Mouse (Mus musculus) midbrain, embryonic 10.5 days (tissue): ENCODE measurements at regions not wholly inside any gene's neighbourhood (a gene's known extent, or its start where the extent isn't known, plus 50 kb on each side); places are given as distances from the start of the nearest gene placed in this dataset.

Source experiments
- DNase-seq: peaks from one replicate; pipeline ENCODE4 v3.0.0-alpha.2; 2017; ENCODE audit warnings: low spot score
- H3K27ac ChIP-seq: fragments of 300-500 bp; sonication (generic); replicated peaks from 2 replicates; pipeline ENCODE4 v1.5.1; 2016; ENCODE audit warnings: mild to moderate bottlenecking
- H3K27me3 ChIP-seq: fragments of 300-500 bp; sonication (generic); 2 replicates; pipeline ENCODE4 v1.6.1; 2016; ENCODE audit warnings: low read depth, mild to moderate bottlenecking; ENCODE audit not compliant: poor library complexity, severe bottlenecking
- H3K36me3 ChIP-seq: fragments of 300-500 bp; sonication (generic); 2 replicates; pipeline ENCODE4 v1.6.1; 2016; ENCODE audit warnings: mild to moderate bottlenecking, moderate library complexity
- H3K4me1 ChIP-seq: fragments of 300-500 bp; sonication (generic); 2 replicates; pipeline ENCODE4 v1.6.1; 2016
- H3K4me3 ChIP-seq: fragments of 300-500 bp; sonication (generic); 2 replicates; pipeline ENCODE4 v1.5.1; 2016; ENCODE audit warnings: mild to moderate bottlenecking, moderate library complexity
- H3K9me3 ChIP-seq: fragments of 300-500 bp; sonication (generic); replicated peaks from 2 replicates; pipeline ENCODE4 v1.6.1; 2016; ENCODE audit warnings: mild to moderate bottlenecking
- WGBS: fragments of 180-500 bp; shearing (Covaris S2); methylation state at CpG from one replicate; pipeline ENCODE4 v1.1.7; 2016; 5-methylcytosine and 5-hydroxymethylcytosine counted together

DNA sequence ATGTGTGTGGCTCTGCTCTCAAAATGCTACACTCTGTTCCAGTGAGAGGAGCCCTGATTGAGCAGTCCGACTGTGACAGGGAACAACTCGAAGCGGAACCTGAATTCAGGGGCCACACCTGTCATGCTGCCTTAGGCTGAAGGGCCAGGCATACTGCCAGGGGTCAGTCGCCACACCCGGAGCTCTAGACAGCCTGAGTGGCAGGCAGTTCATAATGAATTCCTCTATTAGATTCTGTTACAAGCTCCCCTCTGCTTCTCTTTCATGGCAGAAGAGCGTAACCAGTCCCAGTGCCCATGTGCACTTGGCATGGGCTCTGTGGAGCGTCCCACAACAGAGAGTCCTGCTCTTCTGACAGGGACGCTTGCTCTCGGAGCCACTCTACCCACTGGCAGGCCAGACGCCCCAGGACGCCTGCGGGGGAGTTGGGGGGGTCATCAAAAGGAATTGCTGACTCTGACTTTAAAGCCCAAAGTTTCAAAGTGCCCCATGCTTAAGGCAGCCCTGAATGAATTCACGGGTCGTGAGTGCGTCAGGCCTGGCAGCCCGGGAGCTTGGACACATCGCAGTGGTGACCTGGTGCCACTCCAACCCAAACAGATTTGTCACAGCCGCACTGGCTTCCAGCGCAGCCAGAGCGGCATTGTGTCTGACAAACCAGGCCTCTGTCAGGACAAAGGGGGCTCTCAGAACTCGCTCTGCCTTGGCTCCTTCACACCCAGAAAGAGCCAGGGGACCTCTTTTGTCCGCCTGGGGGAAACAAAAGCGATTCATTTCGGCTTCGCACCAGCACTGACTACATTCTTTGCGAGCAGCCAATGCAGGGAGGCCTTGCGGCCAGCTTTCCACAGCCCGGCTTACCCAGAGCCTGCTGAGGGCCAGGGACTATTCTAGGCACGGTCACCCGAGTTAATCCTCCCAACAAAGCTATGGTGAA, 144.1 kb downstream of the Nufip1 start:
- H3K36me3 ChIP-seq: no peaks in the 10 kb centered on the region
- peaks cover 82% of the 10 kb centered on the region for H3K4me1 ChIP-seq
- H3K27ac ChIP-seq: peak overlapping the region; percentile 95
- DNase-seq: peak; percentile 94
- WGBS: 12% methylated on average over 30 of the region's 30 CpGs
- peak overlapping the region; percentile 38 for H3K4me3 ChIP-seq
- H3K27me3 ChIP-seq: 0 out of 2 replicates have a peak, but pooled peaks cover 4% of the 10 kb centered on the region
- H3K9me3 ChIP-seq: no peaks in the 10 kb centered on the region

DNA sequence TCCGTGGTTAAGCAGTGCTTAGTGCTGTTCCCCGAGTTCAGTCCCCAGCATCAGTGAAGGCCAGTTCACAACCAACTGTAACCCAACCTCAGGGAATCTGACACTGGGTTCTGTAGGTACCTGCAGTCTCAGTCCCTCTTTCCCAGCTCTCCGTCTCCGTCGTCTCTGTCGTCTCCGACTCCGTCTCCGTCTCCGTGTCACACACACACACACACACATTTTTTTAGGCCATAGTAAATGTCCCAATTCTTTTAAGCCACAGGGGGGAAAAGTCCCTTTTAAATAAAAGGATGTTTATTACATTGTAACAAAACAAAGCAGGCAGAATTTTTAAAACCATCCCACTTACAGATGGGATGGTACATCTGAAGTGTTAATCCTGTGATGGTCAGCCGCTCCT, 145.3 kb downstream of the Nufip1 start:
- 0 out of 2 replicates have a peak, but pooled peaks cover 4% of the 10 kb centered on the region for H3K27me3 ChIP-seq

DNA sequence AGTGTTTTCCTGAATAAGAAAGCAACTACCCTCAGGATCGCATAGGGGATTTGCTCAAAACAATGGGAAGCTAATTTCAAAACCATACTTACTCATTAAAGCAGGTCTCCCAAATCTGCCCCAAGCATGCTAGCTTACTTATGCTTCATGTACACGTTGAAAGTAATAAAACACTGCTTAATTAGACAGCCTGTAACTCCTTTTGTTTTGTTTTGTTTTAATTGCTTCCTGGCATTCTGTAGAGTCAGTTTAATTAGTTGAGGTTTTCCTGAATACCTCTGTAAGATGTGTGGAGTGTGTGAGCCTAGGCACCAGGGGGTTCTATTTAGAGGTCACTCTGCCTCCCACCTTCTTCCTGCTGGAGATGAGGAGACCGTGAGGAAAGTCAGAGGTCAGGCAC, 147.9 kb downstream of the Nufip1 start:
- Histone ChIP-seq H3K36me3 (no peaks in the 10 kb centered on the region), H3K27me3 (no peaks in the 10 kb centered on the region), H3K9me3 (no peaks in the 10 kb centered on the region), H3K4me1 (peaks cover 72% of the 10 kb centered on the region), H3K27ac (peak overlapping the region; percentile 34), H3K4me3 (no peak overlapping the region)
- no peak for DNase-seq
- WGBS: 10% methylated on average over 3 of the region's 3 CpGs

More for the DNA sequence above, 145.3 kb downstream of the Nufip1 start:
- Histone ChIP-seq H3K9me3 (no peaks in the 10 kb centered on the region), H3K4me3 (peak overlapping the region; percentile 9; the same call in 1 of the 2 replicates), H3K27ac (peak overlapping the region; percentile 95), H3K4me1 (peaks cover 89% of the 10 kb centered on the region), H3K36me3 (no peaks in the 10 kb centered on the region)
- no peak for DNase-seq
- WGBS: 57% methylated on average over 11 of the region's 11 CpGs

DNA sequence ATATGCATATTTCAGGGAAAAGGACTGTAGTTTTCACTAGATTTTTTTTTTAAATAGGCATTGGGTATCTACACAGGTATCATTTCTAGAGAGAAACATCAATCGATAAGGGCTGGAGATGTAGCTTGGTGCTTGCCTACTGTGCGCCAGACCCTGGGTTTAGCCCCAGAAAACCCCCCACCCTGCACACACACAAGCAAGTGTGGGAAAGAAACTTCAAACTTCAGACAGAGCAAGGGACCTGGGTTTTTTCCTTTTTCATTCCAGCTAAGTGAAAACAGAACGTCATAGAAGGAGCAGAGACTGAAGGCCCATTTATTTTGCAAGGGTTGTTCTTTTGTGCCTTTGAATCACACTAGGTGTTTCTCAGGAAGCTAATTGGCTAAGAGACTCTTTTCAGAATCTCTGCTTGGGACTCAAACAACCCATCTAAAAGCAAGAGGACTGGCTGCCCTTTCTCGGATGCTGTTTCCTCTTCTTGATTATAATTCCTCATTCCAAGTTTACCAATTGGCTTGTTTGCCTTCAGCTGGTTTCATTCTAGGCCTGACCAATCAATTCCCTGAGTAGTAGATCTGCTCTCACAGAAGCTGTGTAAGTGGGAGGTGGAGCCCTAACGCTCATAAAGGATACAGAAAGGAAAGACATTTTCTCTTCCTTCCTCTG, 150.1 kb downstream of the Nufip1 start:
- H3K4me3 ChIP-seq: no peak overlapping the region
- no peak for DNase-seq
- no peaks in the 10 kb centered on the region for H3K9me3 ChIP-seq
- H3K27ac ChIP-seq: peak overlapping the region; percentile 14; the same call in 1 of the 2 replicates
- 72% methylated on average over 5 of the region's 5 CpGs for WGBS
- H3K27me3 ChIP-seq: no peaks in the 10 kb centered on the region
- no peaks in the 10 kb centered on the region for H3K36me3 ChIP-seq
- peaks cover 50% of the 10 kb centered on the region for H3K4me1 ChIP-seq

DNA sequence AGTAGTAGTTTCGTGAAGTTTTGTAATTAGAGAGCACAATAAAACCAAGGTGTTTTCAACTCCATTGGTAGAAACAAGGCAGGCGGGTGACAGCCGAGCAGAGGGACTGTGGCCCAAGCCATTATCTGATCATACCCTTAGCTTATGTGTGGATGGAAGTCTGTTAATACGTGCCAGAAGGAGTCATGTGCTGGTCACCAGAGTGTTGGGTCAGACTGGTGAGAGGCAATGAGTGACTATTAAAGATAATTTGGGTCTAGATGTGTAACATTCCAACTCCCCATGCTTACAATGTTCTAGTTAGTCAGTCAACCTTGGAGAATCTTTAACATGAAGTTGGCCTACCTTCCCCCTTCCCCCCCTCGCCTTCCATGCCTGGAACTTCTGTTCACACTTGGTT, 151.1 kb upstream of the Tsc22d1 start:
- Histone ChIP-seq H3K27me3 (no peaks in the 10 kb centered on the region), H3K4me3 (no peak overlapping the region), H3K36me3 (no peaks in the 10 kb centered on the region), H3K4me1 (peaks cover 30% of the 10 kb centered on the region), H3K9me3 (peaks cover 6% of the 10 kb centered on the region; the same call in 1 of the 2 replicates), H3K27ac (no peak overlapping the region; the same call in 1 of the 2 replicates)
- WGBS: 90% methylated on average over 5 of the region's 5 CpGs
- DNase-seq: no peak

DNA sequence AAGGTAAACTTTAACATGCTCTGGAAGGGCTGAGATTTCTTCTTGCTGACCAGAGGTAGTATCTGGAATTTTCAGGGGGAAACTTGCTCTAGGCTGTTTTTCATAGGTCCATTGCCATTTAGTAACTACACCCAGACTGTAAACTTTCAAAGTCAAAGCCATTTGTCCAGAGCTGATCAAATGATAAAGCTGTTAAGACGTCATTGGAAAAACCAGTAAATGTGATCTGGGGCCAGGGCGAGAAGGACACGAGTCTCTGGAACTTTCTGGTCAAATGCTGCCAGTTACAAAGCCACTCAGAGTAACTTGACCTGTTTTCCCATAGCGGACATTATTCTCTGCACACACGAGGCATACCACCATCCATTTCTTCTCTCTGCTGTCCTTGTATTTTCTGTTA, 148.9 kb upstream of the Tsc22d1 start:
- no peak overlapping the region for H3K4me3 ChIP-seq

DNA sequence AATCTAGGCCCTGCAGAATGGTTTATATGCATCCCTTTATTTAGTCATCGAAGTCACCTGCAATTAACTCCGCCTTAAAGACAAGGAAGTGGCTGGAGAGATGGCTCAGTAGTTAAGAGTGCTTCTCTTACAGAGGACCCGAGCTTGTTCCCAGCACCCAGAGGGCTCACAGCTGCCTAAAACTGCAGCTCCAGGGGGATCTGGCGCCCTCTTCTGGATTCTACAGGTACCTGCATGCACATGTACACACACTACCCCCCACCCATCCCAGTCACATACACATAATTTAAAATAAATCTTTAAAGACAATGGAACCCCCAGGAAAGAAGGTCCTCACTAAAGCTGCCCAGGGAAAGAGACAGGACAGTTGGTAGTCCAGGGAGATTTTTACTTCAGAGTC, 148.5 kb upstream of the Tsc22d1 start:
- H3K4me1 ChIP-seq: peaks cover 15% of the 10 kb centered on the region
- H3K4me3 ChIP-seq: no peak overlapping the region
- H3K27ac ChIP-seq: no peak overlapping the region
- DNase-seq: no peak
- peaks cover 6% of the 10 kb centered on the region; the same call in 1 of the 2 replicates for H3K9me3 ChIP-seq
- no peaks in the 10 kb centered on the region for H3K36me3 ChIP-seq
- 81% methylated on average over 4 of the region's 4 CpGs for WGBS
- H3K27me3 ChIP-seq: no peaks in the 10 kb centered on the region

More for the DNA sequence above, 148.9 kb upstream of the Tsc22d1 start:
- Histone ChIP-seq H3K27me3 (no peaks in the 10 kb centered on the region), H3K9me3 (peaks cover 6% of the 10 kb centered on the region; the same call in 1 of the 2 replicates), H3K36me3 (no peaks in the 10 kb centered on the region), H3K4me1 (peaks cover 16% of the 10 kb centered on the region), H3K27ac (no peak overlapping the region)
- no peak for DNase-seq
- 94% methylated on average over 5 of the region's 5 CpGs for WGBS

DNA sequence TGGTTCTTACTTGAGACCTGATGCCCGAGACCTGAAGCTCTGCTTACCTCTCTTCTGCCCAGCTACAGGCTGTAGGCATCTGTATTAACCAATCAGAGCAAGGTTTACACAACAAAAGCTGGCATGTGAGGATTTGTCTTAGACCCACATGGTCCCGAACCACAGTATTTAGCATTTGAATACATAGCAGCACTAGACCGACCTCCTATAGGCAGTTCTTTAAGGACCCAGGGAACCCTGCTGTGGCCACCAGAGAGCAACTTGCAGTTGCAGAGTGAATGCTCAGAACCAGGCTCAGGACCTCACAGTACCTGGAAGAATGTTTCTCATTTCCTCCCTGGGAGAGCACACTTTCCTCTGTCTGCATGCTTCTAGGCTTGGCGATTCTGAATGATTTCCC, 147.7 kb upstream of the Tsc22d1 start:
- no peak for DNase-seq
- H3K27ac ChIP-seq: peak overlapping the region; percentile 69
- 12% methylated on average over 4 of the region's 4 CpGs for WGBS

DNA sequence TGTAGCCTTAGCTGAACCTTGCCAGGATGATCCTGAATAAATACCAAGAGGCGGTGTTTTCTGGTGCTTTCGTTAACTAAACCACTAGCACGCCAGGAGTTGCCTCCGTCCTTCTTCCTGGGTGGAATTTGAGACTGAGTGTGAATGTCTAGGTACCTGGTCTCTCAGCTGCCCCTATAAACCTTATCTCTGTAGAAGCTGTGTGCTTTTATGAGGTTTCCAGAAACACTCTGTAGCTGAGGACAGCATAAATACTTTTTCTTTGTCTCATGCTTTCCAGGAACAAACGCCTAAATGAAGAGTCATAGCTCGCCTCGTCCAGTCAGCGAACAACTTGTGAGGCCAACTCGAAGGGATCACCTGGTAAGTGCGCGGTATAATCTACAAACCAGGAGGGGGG, 143.6 kb upstream of the Tsc22d1 start:
- no peak overlapping the region for H3K4me3 ChIP-seq
- H3K36me3 ChIP-seq: no peaks in the 10 kb centered on the region
- no peak overlapping the region for H3K27ac ChIP-seq
- DNase-seq: no peak
- peaks cover 22% of the 10 kb centered on the region for H3K4me1 ChIP-seq
- whole genome bisulfite sequencing: 88% methylated on average over 11 of the region's 11 CpGs
- H3K9me3 ChIP-seq: peaks cover 2% of the 10 kb centered on the region; the same call in 1 of the 2 replicates
- H3K27me3 ChIP-seq: no peaks in the 10 kb centered on the region

More for the DNA sequence above, 147.7 kb upstream of the Tsc22d1 start:
- peaks cover 14% of the 10 kb centered on the region for H3K4me1 ChIP-seq
- H3K4me3 ChIP-seq: no peak overlapping the region
- no peaks in the 10 kb centered on the region for H3K27me3 ChIP-seq
- peaks cover 6% of the 10 kb centered on the region; the same call in 1 of the 2 replicates for H3K9me3 ChIP-seq
- H3K36me3 ChIP-seq: no peaks in the 10 kb centered on the region

DNA sequence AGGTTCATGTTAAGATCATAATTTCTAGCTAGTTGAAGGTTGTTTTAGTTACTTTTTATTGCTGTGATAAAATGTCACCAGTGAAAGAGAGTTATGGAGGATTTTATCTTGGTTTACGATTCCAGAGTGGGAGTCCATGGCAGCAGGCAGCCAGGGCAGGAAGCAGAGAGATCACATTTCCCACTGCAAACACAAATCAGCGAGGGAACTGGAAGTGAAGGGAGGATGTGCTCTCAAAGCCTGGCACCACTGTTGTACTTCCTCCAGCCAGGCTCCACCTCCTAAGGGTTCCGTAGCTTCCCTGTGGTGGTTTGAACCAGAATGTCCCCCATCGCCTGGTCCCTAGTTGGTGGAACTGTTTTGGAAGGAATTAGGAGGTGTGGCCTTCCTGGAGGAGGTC, 141.9 kb upstream of the Tsc22d1 start:
- Histone ChIP-seq H3K9me3 (no peaks in the 10 kb centered on the region), H3K4me3 (no peak overlapping the region), H3K27ac (no peak overlapping the region), H3K4me1 (peaks cover 19% of the 10 kb centered on the region; the same call in 1 of the 2 replicates), H3K36me3 (no peaks in the 10 kb centered on the region), H3K27me3 (no peaks in the 10 kb centered on the region)
- DNase-seq: no peak
- 81% methylated on average over 4 of the region's 4 CpGs for WGBS

DNA sequence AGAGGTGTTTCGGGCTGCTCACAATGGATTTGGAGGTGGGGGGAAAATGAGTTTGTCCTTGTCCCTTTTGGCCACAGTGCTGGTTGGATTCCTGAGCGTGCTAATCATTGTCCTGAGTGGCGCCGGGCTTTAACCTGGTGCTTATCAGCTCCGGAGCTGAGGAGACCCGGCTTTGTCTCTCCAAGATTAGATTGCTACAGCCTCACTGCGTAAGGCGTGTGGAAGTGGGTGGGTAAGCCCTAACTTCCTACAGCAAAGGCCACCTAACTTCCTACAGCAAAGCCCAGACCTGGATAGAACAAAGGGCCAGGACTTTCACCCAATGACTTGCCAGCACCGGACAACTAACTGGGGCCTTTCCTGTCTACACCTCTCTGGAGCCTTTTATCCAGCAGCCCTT, 138.1 kb upstream of the Tsc22d1 start:
- H3K27ac ChIP-seq: no peak overlapping the region
- DNase-seq: no peak
- H3K9me3 ChIP-seq: peaks cover 5% of the 10 kb centered on the region; the same call in 1 of the 2 replicates
- H3K4me3 ChIP-seq: no peak overlapping the region
- H3K36me3 ChIP-seq: no peaks in the 10 kb centered on the region
- WGBS: 85% methylated on average over 9 of the region's 9 CpGs
- peaks cover 21% of the 10 kb centered on the region for H3K4me1 ChIP-seq
- no peaks in the 10 kb centered on the region for H3K27me3 ChIP-seq

DNA sequence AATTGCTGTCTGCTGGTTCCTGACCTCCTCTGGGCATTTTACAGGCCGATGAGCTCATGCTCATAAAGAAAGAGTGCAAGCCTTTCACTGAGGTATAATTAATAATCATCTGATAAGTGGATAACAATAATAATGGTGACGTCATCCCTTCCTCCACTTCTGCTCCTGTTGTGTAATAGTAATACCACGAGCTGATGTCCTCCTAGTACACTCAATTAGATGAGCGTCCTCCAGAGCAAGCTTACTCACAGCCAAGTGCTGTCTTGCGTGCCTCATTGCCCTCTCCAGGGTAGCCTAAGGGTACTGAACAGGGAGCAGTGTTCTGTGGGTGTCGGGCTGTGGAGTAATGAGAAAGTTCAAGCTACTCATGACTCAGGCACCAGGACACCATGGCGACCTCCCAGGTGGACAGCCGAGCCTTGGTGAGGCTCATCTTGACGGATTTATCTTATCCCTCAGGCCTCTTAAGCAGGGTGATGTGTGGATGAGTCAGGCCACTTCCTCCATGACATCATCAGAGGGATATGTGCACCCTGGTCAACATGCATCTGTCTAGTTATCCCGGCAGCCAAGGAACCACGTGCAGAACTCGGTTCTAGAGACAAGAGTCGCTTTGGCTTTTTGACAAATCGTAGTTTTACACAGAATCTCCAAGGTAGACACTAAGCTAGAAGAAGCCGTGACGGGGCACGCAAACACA, 135.9 kb upstream of the Tsc22d1 start:
- Histone ChIP-seq H3K27ac (no peak overlapping the region), H3K9me3 (peaks cover 5% of the 10 kb centered on the region; the same call in 1 of the 2 replicates), H3K36me3 (no peaks in the 10 kb centered on the region), H3K27me3 (no peaks in the 10 kb centered on the region), H3K4me3 (no peak overlapping the region), H3K4me1 (peaks cover 29% of the 10 kb centered on the region)
- 92% methylated on average over 17 of the region's 17 CpGs for WGBS
- DNase-seq: no peak
